Mouse (Mus musculus): ENCODE results near the gene Fgfr2. TPM values are rescaled to one million over a fixed set of nuclear protein-coding genes. Genes with fewer than 3 reads are reported as not detected.

The Fgfr2 gene
- polyA plus RNA-seq, 1 experiment from 2014 or later, result 11.2 TPM

DNA sequence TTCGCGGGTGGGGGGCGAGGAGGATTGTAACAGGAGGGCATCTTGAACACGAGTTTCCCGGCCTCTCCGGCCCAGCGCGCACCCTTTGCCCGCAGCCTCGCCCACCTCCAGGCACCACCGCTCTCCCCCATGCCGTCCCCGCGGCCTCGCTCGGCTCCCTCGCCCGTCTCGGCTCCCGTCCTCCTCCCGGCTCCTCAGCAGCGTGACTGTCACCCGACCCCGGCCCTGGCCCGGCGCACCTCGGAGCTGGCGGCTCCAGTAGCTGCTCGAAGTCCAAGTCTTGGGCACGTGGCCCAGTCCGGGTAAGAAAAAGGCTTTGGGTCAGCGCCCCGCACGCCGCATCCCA is 1760.9 kb downstream of the Fgfr2 start:
- Histone ChIP-seq H3K27me3 (ENCODE audit: insufficient read depth, low read length) (no peaks in the 10 kb centered on the region), H3K4me2 (ENCODE audit: low read depth, low read length) (peak overlapping the region; percentile 98), H3K36me3 (replicated peaks; ENCODE audit: insufficient read depth, low read length) (peaks cover 19% of the 10 kb centered on the region), H3K4me3 (ENCODE audit: low read depth, low read length) (peak overlapping the region; percentile 93), H3K9me3 (ENCODE audit: low read length) (no peaks in the 10 kb centered on the region), H3K9ac (replicated peaks) (peak overlapping the region; percentile 96), H3K4me1 (ENCODE audit: insufficient read depth) (peaks cover 11% of the 10 kb centered on the region), H3K27ac (ENCODE audit: low read depth) (peak overlapping the region; percentile 95)
- under 1% methylated on average over 29 of the region's 35 CpGs for WGBS (ENCODE audit: insufficient replicate concordance)
- TF ChIP-seq EP300 (IDR thresholded peaks at IDR 0.05; ENCODE audit: low read depth), result no peak
- TF ChIP-seq CTCF (IDR thresholded peaks at IDR 0.05; ENCODE audit: low read depth), result no peak
- DNase-seq (no peak), ATAC-seq (peak; percentile 74)

DNA sequence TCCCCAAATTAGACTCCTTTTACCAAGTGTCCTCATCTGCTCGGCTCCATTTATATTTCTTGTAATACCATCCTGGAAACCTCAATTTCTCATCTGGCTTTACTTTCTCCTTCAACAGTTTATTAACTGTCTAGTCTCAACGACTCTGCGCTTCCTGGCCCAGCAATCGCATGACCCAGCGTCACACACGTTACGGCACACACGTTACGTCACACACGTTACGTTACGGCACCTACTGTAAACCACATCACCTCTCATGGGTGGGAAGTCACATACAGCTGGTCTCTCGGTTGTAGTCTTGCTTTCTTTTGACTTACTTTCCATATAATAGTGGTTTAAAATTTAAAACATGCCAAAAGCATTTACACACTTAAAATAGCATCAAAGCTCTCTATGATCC is 1767.0 kb downstream of the Fgfr2 start:
- Histone ChIP-seq H3K9ac (replicated peaks) (no peak overlapping the region), H3K27me3 (ENCODE audit: insufficient read depth, low read length) (no peaks in the 10 kb centered on the region), H3K27ac (ENCODE audit: low read depth) (no peak overlapping the region), H3K4me2 (ENCODE audit: low read depth, low read length) (no peak overlapping the region), H3K4me3 (ENCODE audit: low read depth, low read length) (no peak overlapping the region), H3K4me1 (ENCODE audit: insufficient read depth) (peaks cover 2% of the 10 kb centered on the region; the same call in 1 of the 2 replicates), H3K9me3 (ENCODE audit: low read length) (no peaks in the 10 kb centered on the region), H3K36me3 (replicated peaks; ENCODE audit: insufficient read depth, low read length) (peaks cover 42% of the 10 kb centered on the region)
- TF ChIP-seq EP300 (IDR thresholded peaks at IDR 0.05; ENCODE audit: low read depth) (no peak), CTCF (IDR thresholded peaks at IDR 0.05; ENCODE audit: low read depth) (no peak)
- WGBS (ENCODE audit: insufficient replicate concordance), result 78% methylated on average over 13 of the region's 13 CpGs
- ATAC-seq (no peak), DNase-seq (no peak)

DNA sequence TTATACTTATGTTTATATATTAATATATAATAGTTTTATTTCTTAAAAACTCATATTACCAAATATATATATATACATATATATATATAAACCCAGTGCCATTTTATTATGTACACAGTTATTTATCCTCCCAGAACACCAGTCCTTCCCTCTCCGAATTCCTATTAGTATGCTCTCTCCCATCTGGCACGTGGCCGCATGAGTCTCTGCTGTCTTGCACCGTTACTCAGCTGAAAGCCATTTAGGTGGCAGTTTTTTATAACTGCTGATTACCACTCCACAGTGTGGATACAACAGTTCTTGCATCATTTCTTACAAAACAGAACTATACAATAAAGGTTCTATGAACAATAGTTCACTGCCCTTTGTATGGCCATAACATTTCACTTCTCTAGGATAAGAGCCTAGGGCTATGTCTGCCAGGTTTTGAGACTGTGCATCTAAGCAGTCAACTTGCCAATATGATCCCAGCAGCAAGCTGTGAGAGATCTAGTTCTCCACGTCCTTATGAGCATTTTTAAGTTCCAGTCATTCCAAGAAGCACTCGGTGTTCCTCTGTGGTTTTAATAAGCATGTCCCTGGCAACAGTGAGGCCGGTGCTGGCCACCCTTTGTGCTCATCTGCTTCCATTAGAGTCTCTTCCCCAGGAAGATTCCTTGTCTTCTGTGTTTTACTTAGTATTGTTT is 1777.2 kb downstream of the Fgfr2 start:
- Histone ChIP-seq H3K4me1 (ENCODE audit: insufficient read depth) (no peaks in the 10 kb centered on the region), H3K27me3 (ENCODE audit: insufficient read depth, low read length) (no peaks in the 10 kb centered on the region), H3K27ac (ENCODE audit: low read depth) (no peak overlapping the region), H3K4me2 (ENCODE audit: low read depth, low read length) (no peak overlapping the region), H3K4me3 (ENCODE audit: low read depth, low read length) (no peak overlapping the region), H3K36me3 (replicated peaks; ENCODE audit: insufficient read depth, low read length) (peaks cover 32% of the 10 kb centered on the region), H3K9ac (replicated peaks) (no peak overlapping the region), H3K9me3 (ENCODE audit: low read length) (no peaks in the 10 kb centered on the region)
- DNase-seq (no peak), ATAC-seq (no peak)
- WGBS (ENCODE audit: insufficient replicate concordance), result 82% methylated on average over 7 of the region's 7 CpGs
- TF ChIP-seq EP300 (IDR thresholded peaks at IDR 0.05; ENCODE audit: low read depth) (no peak), CTCF (IDR thresholded peaks at IDR 0.05; ENCODE audit: low read depth) (no peak)

DNA sequence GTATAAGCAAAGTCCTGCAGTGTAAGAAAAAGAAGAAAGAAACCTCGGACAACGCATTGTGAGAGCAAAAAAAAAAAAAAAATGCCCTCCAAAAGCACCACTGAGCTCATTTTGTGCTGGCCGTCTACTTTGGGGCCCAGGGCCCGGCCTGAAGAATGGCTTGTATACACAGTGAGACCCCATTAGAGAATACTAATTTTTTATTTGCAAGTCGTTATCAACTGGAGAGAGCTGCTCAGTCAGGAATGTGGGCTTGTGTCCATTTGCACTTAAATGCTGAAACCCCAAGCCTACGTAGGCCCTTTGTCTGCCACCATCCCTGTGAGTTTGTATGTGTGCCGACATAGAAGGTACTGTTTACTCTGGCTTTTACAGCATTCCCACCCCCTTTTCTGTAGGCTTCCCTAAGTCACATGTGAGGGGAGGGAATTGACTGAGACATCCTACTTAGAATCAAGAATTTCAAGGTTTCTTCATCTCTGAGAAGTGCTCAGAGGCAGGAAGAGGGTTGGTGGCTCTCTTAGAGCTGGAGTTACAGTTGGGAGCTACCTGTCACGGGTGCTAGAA is 1785.6 kb downstream of the Fgfr2 start:
- ATAC-seq (no peak), DNase-seq (no peak)
- H3K27me3 ChIP-seq (ENCODE audit: insufficient read depth, low read length), result no peaks in the 10 kb centered on the region
- H3K27ac ChIP-seq (ENCODE audit: low read depth), result no peak overlapping the region
- no peak overlapping the region for H3K4me3 ChIP-seq (ENCODE audit: low read depth, low read length)
- TF ChIP-seq EP300 (IDR thresholded peaks at IDR 0.05; ENCODE audit: low read depth), result no peak
- peaks cover 2% of the 10 kb centered on the region; the same call in 1 of the 2 replicates for H3K36me3 ChIP-seq (replicated peaks; ENCODE audit: insufficient read depth, low read length)
- H3K9me3 ChIP-seq (ENCODE audit: low read length), result no peaks in the 10 kb centered on the region
- H3K4me2 ChIP-seq (ENCODE audit: low read depth, low read length), result no peak overlapping the region
- no peaks in the 10 kb centered on the region for H3K4me1 ChIP-seq (ENCODE audit: insufficient read depth)
- H3K9ac ChIP-seq (replicated peaks), result no peak overlapping the region
- WGBS (ENCODE audit: insufficient replicate concordance), result 70% methylated on average over 8 of the region's 8 CpGs

DNA sequence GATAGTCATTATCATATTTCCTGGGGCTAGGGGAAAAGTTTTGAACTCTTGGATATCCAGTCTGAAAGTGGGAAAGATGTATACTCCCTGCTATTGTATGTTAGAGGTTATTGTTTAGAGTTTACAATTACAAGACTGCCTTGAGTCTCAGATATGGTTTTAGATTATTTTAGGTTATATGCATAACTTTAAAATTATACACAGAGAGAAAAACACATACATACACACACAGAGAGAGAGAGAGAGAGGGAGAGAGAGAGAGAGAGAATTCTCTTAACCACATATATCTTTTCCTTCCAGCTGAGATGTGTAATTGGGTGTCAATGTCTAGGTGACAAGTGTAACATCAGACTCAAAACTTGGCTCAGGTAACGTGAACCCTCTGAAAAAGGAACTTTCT is 1789.6 kb downstream of the Fgfr2 start, which contains the start of gene Fam24a:
TSS of gene Fam24a (plus strand) at position 301 of the 400 bp plus-strand sequence.
- Histone ChIP-seq H3K4me2 (ENCODE audit: low read depth, low read length) (no peak within 1 kb of the TSS), H3K27me3 (ENCODE audit: insufficient read depth, low read length) (no peaks in the 10 kb centered on the region), H3K27ac (ENCODE audit: low read depth) (no peak within 1 kb of the TSS), H3K4me1 (ENCODE audit: insufficient read depth) (no peaks in the 10 kb centered on the region), H3K9me3 (ENCODE audit: low read length) (no peaks in the 10 kb centered on the region), H3K9ac (replicated peaks) (no peak within 1 kb of the TSS), H3K4me3 (ENCODE audit: low read depth, low read length) (no peak within 1 kb of the TSS), H3K36me3 (replicated peaks; ENCODE audit: insufficient read depth, low read length) (0 out of 2 replicates have a peak, but pooled peaks cover 2% of the 10 kb centered on the region)
- WGBS (ENCODE audit: insufficient replicate concordance), result 41% methylated on average over 1 of the region's 1 CpGs
- no peak for ATAC-seq
- TF ChIP-seq CTCF (IDR thresholded peaks at IDR 0.05; ENCODE audit: low read depth) (no peak), EP300 (IDR thresholded peaks at IDR 0.05; ENCODE audit: low read depth) (no peak)
- no peak for DNase-seq

DNA sequence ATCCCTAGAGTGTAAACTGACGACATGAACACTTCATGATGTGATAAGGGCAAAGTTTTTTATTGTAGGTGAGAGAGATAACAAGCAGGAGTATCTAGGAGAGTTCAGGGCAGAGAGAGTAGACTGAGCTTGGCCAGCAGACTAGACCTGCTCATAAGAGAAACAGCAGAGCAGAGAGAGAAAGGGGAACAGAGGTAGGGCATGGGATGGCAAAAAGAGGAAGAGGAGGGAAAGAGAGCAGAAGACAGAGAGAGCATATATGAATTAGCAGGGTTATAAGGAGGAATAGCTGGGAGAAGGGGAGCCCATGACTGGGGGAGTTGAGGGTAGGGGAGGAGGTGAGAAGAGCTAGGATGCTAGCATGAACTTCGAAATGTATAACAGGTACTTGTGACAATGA is 1791.5 kb downstream of the Fgfr2 start:
- no peak for DNase-seq
- Histone ChIP-seq H3K9me3 (ENCODE audit: low read length) (no peaks in the 10 kb centered on the region), H3K36me3 (replicated peaks; ENCODE audit: insufficient read depth, low read length) (no peaks in the 10 kb centered on the region), H3K4me2 (ENCODE audit: low read depth, low read length) (no peak overlapping the region), H3K27me3 (ENCODE audit: insufficient read depth, low read length) (no peaks in the 10 kb centered on the region), H3K4me3 (ENCODE audit: low read depth, low read length) (no peak overlapping the region), H3K4me1 (ENCODE audit: insufficient read depth) (no peaks in the 10 kb centered on the region), H3K9ac (replicated peaks) (no peak overlapping the region), H3K27ac (ENCODE audit: low read depth) (no peak overlapping the region)
- ATAC-seq, result no peak
- TF ChIP-seq EP300 (IDR thresholded peaks at IDR 0.05; ENCODE audit: low read depth), result no peak
- TF ChIP-seq CTCF (IDR thresholded peaks at IDR 0.05; ENCODE audit: low read depth), result no peak
- WGBS (ENCODE audit: insufficient replicate concordance), result 62% methylated on average over 2 of the region's 2 CpGs

All from liver, postnatal 0 days (tissue).